Mouse (Mus musculus) spleen, postnatal 36 days (tissue): Measurements from ENCODE around the gene Olfr1446.

Experiments used
- DNase-seq, 2 experiments: peaks; one replicate each; pipeline ENCODE4 v3.0.0; 2022; ENCODE audit warnings: low spot score in 2 of 2, mixed read lengths in 1 of 2

Gene Olfr1446

DNA sequence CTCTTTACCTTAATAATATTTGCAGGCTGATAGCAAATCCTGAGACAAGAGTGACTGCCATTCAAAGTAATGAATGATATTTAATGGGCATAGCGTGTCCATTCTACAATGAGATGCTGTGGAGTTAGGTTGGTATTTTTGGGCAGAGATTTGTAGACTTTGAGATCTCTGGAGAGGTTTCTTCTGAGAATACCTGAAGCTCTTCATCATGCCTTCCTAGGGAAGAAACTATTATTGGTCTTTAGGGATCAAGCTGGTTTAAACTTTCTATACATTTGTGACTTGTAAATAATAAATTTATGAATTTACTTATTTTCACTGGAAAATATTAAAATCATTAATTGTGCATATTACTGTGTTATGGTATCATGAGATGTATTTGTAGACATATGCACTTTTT is at the start of gene Olfr1446:
Gene Olfr1446 (minus strand): TSS at position 101 of the 400 bp plus-strand sequence.
- no peak for DNase-seq

GRCm38 (mm10) chr19:12930540-12930939 is 37.2 kb upstream of the Olfr1446 start, which contains the start of gene Olfr1449:
Gene Olfr1449, plus strand, starts transcription at chr19:12930840.
- no peak for DNase-seq

DNA sequence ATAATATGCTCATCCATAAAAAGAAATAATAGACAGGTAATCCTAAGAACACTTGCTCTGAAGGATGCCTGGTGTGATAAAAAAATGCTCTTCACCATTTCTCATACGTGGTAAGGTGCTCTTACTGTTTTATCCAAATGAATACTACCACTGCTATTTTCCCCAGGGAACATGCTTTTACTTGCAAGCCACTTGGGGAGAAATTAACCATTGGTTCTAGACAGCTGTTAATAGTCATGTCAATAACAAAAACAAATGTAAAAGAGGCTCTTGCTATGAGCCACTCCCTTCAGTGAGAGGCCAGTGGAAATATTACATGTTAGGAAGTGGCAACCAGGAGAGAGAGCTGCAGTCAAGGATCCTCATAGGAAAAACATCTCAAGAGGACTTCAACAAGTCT is 31.0 kb upstream of the Olfr1446 start, which contains the start of gene Olfr1448:
Gene Olfr1448 (minus strand): TSS at position 101 of the 400 bp plus-strand sequence.
- DNase-seq = no peak

- no peak for DNase-seq
Measured at GRCm38 (mm10) chr19:12903643-12904042, 10.3 kb upstream of the Olfr1446 start, which contains the start of gene Olfr1447. Gene Olfr1447, minus strand, starts transcription at chr19:12903743.

DNA sequence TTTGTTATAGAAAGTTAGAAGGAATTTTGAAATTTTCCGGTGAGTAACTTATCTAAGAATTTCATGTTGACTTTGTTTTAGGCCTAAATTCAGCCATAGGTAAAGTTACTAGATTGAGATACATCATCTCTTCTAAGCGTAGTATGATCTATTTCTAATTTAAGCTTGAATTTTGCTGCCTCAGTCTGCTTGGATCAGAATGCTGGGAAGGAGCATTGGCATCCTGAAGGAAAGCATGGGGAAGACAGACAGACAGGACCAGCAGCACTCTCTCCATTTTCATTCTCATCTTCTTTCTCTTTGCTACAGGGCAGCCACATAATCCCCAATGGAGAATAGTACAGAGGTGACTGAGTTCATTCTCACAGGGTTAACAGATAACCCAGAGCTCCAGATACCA is 9.8 kb downstream of the Olfr1446 start, which contains the start of gene Olfr1445:
Gene Olfr1445 (plus strand): TSS at position 301 of the 400 bp plus-strand sequence.
- no peak for DNase-seq

GRCm38 (mm10) chr19:12856983-12857382 is 36.3 kb downstream of the Olfr1446 start, which contains the start of gene Olfr1444:
Gene Olfr1444, plus strand, starts transcription at chr19:12857283.
- DNase-seq = no peak

- no peak for DNase-seq
Measured at GRCm38 (mm10) chr19:12846382-12846781, 46.9 kb downstream of the Olfr1446 start, which contains the start of gene Gm5244. Gene Gm5244, plus strand, starts transcription at chr19:12846682.

GRCm38 (mm10) chr19:12838507-12838906 is 54.8 kb downstream of the Olfr1446 start:
- DNase-seq = no peak
